ENCODE assay signal across 15 mouse cellular contexts in the genomic region with DNA sequence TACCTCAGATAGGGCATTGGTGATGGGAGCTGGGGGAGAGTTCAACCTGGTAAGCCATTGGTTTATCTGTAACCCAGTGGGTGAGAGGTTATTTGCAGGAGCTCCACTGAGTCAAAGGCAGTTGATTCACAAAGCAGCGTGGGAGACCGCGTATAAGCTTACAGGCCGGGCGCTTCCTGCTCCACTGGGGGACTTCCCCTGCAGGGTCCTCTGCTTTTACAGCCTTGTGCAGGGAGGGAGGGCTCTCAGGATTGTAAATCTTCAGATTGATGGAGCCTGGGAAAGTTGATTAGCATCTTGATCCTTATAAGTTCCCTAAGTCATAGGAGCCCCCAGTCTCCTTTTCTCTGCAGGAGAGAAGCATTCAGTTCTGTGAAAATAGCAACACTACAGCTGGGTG.
DNase-seq lines count a peak whose midpoint lies in the region; ATAC-seq and TF ChIP-seq lines count a peak whose summit lies in the region.
"Had no signal": no experiment of that assay in that cellular context is flagged by ENCODE, and none has a peak within 500 bp of the region (broad histone marks: within the 10 kb centered on the region; RNA-seq: fewer than 3 reads in every experiment).

No protein-coding gene starts in this region.

- no peaks in the 10 kb centered on the region for H3K27me3 ChIP-seq in hindbrain, embryonic 10.5 days (ENCODE audit: insufficient read depth, poor library complexity, severe bottlenecking)
- H3K27me3 ChIP-seq in hindbrain, embryonic 14.5 days (ENCODE audit: control insufficient read depth, insufficient read depth, low read length), result no peaks in the 10 kb centered on the region
- no peaks in the 10 kb centered on the region for H3K27me3 ChIP-seq in lung, embryonic 14.5 days (ENCODE audit: insufficient read depth, low read length)

- peak; percentile 4 for DNase-seq in hindbrain, embryonic 10.5 days (ENCODE audit: low spot score)
- DNase-seq in hindbrain, embryonic 14.5 days (ENCODE audit: low spot score), result no peak
- peak; percentile 23 for DNase-seq in lung, embryonic 14.5 days
- DNase-seq in lung, postnatal 4 days, result no peak
- peak; percentile 57 for DNase-seq in embryo, embryonic 11 days
- DNase-seq in naive thymus-derived CD4-positive, alpha-beta T cell, adult 2 months (ENCODE audit: low read depth), result peak; percentile 14
- no peak for DNase-seq in spleen, postnatal 10 days (ENCODE audit: low spot score in 2 of 2)
- DNase-seq: cerebellum, adult 11-12 months; gastrocnemius, postnatal 10 days; heart, postnatal 4 days; liver, postnatal 0 days; thymus, postnatal 14 days had no signal

- H3K9me3 ChIP-seq in hindbrain, embryonic 10.5 days, result no peaks in the 10 kb centered on the region
- no peaks in the 10 kb centered on the region for H3K9me3 ChIP-seq in hindbrain, embryonic 14.5 days (ENCODE audit: control insufficient read depth, low read length)
- no peaks in the 10 kb centered on the region for H3K9me3 ChIP-seq in lung, embryonic 14.5 days (ENCODE audit: low read depth, low read length)
- H3K9me3 ChIP-seq: embryonic facial prominence, embryonic 10.5 days had no signal

- H3K4me1 ChIP-seq in hindbrain, embryonic 10.5 days (replicated peaks), result peaks cover 12% of the 10 kb centered on the region
- H3K4me1 ChIP-seq in hindbrain, embryonic 14.5 days (replicated peaks; ENCODE audit: control insufficient read depth, insufficient read depth, low read length), result peaks cover 11% of the 10 kb centered on the region
- no peaks in the 10 kb centered on the region for H3K4me1 ChIP-seq in lung, embryonic 14.5 days (ENCODE audit: insufficient read depth)

- H3K4me3 ChIP-seq in hindbrain, embryonic 10.5 days, result no peak overlapping the region
- H3K4me3 ChIP-seq in hindbrain, embryonic 14.5 days (replicated peaks; ENCODE audit: low read length), result no peak overlapping the region
- H3K4me3 ChIP-seq in lung, embryonic 14.5 days (ENCODE audit: low read depth, low read length), result no peak overlapping the region
- H3K4me3 ChIP-seq: embryonic facial prominence, embryonic 10.5 days had no signal

- no peak overlapping the region for H3K9ac ChIP-seq in hindbrain, embryonic 14.5 days
- no peak overlapping the region for H3K9ac ChIP-seq in lung, embryonic 14.5 days
- H3K9ac ChIP-seq: liver, postnatal 0 days had no signal

- H3K4me2 ChIP-seq in hindbrain, embryonic 14.5 days (replicated peaks), result no peak overlapping the region
- no peak overlapping the region for H3K4me2 ChIP-seq in lung, embryonic 14.5 days
- H3K4me2 ChIP-seq: heart, embryonic 11.5 days had no signal

- H3K27ac ChIP-seq in hindbrain, embryonic 10.5 days, result no peak overlapping the region
- no peak overlapping the region; the same call in 1 of the 2 replicates for H3K27ac ChIP-seq in hindbrain, embryonic 14.5 days
- no peak overlapping the region for H3K27ac ChIP-seq in lung, embryonic 14.5 days (ENCODE audit: low read depth)
- H3K27ac ChIP-seq: embryonic facial prominence, embryonic 10.5 days had no signal

- peaks cover 34% of the 10 kb centered on the region for H3K36me3 ChIP-seq in hindbrain, embryonic 10.5 days
- H3K36me3 ChIP-seq in hindbrain, embryonic 14.5 days (replicated peaks; ENCODE audit: control insufficient read depth, insufficient read depth), result peaks cover 20% of the 10 kb centered on the region
- H3K36me3 ChIP-seq in lung, embryonic 14.5 days (ENCODE audit: insufficient read depth), result peaks cover 22% of the 10 kb centered on the region

- TF ChIP-seq CTCF in lung, embryonic 14.5 days (IDR thresholded peaks at IDR 0.05; ENCODE audit: low read depth), result no peak

- WGBS in hindbrain, embryonic 10.5 days, result 24% methylated on average over 5 of the region's 5 CpGs
- 20% methylated on average over 5 of the region's 5 CpGs for WGBS in hindbrain, embryonic 14.5 days
- 42% methylated on average over 5 of the region's 5 CpGs for WGBS in lung, embryonic 14.5 days

- no peak for ATAC-seq in hindbrain, embryonic 14.5 days (ENCODE audit: low FRiP score)
- no peak for ATAC-seq in lung, embryonic 14.5 days (ENCODE audit: insufficient read depth)
- no peak for ATAC-seq in monocyte, adult 5-6 weeks (replicated peaks; ENCODE audit: insufficient number of reproducible peaks, low FRiP score, low TSS enrichment, poor library complexity, severe bottlenecking)
- ATAC-seq: liver, postnatal 0 days had no signal

Comparison
In these comparisons a context has a peak if more than half of its experiments do, and no peak if none do; other contexts are left out.
1. DNase-seq: peak in hindbrain, embryonic 10.5 days (single experiment), lung, embryonic 14.5 days (single experiment), embryo, embryonic 11 days (single experiment) and naive thymus-derived CD4-positive, alpha-beta T cell, adult 2 months (single experiment); none in hindbrain, embryonic 14.5 days (single experiment), lung, postnatal 4 days (0 of 2) and spleen, postnatal 10 days (0 of 2).